Mouse (Mus musculus) bone marrow, adult 2 months (tissue): ENCODE results near the gene Slc44a3.

Experiments used
- CTCF ChIP-seq: fragments of 200-500 bp; IDR thresholded peaks from 2 replicates; pipeline ENCODE4 v1.5.1; 2011; ENCODE audit warnings: low read length, control low read depth; ENCODE audit not compliant: control insufficient read depth, insufficient read depth
- POLR2A ChIP-seq: fragments of 200-500 bp; IDR thresholded peaks from 2 replicates; pipeline ENCODE4 v1.6.1; 2011; ENCODE audit warnings: low read depth, mild to moderate bottlenecking, control low read depth, low read length, borderline replicate concordance; ENCODE audit not compliant: control insufficient read depth

- TF ChIP-seq CTCF (no peak), POLR2A (no peak)
These were observed 42.6 kb downstream of the Slc44a3 start for GRCm38 (mm10) chr3:121489462-121490118.
